Mouse (Mus musculus): ENCODE measurements at regions not wholly inside any gene's neighbourhood (a gene's known extent, or its start where the extent isn't known, plus 50 kb on each side); places are given as distances from the start of the nearest gene placed in this dataset.

DNA sequence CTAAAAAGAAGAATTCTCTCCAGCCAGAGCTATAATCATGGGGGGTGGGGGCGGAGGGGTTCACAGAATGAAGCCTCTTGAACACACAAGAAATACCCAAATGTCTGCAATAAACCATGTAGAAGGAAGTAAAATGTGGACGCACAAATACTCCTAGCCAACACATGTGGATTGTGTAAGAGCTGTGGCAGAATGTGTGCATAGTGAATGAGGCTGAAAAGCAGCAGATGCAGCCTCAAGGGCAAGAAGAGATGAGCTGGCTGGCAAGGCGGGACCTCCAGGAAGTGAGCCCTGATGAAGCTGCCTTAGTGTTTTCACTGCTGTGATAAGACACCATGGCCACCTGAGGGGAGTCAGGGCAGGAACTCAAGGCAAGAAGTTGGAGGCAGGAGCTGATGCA, 53.3 kb upstream of the Arhgap28 start:
- DNase-seq (ENCODE audit: low spot score) = no peak

- no peak for DNase-seq (ENCODE audit: low spot score)
These were observed 56.5 kb upstream of the Arhgap28 start for GRCm38 (mm10) chr17:68060455-68060854.

GRCm38 (mm10) chr17:68065751-68066150, 61.8 kb upstream of the Arhgap28 start:
- no peak for DNase-seq (ENCODE audit: low spot score)

DNA sequence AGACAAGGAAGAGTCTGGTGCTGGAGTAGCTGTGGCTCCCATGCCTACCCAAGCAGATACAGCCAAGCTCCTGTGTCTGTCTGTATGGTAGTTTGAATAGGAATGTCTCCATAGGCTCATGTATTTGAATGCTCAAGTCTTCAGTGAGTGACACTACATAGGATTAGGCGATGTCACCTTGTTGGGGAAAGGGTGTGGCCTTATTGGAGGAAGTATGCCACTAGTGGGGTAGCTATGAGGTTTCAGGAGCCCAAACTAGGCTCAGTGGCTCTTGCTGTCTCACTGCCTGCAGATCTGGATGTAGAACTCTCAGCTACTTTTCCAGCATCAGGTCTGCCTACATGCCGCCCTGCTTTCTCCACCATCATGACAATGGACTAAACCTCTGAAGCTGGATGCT, 62.3 kb upstream of the Arhgap28 start:
- DNase-seq (ENCODE audit: low spot score) = no peak

DNA sequence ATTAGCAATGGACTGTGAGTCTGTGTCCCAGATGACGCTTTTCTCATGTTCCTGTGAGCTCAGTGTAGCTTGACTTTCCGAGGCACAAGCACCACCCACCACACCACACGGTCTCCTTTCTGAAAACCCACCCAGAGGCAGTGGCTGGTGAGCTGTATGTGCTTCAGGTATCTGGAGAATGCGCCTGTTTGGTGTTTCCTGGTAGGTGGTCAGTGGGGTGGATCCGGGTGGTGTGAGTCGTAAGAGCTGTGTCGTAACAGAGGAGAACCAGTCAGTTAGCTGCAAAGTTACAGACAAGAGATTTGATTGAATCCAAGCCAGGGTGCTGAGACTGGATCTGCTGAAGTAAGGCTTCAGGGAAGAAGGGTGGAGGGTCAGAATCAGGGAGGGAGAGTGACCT, 65.1 kb upstream of the Arhgap28 start:
- no peak for DNase-seq (ENCODE audit: low spot score)

DNA sequence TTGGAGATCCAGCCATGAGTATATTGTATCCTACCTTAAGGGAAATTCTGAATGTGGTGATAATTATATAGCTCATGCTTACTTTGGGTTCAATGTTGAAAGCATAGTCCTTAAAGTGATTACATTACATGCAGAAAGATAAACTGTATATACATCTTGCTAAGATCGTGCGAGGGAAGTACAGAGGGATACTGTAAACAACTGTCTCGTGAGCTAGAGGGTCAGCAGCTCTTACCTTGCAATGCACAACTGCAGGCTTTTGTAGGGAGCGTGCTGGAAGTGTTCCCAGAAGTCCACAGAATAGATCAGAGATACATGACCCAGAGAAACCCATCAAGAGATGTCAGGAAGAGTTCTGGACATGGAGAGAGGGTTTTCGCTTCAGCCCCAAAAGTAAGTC, 65.6 kb upstream of the Arhgap28 start:
- no peak for DNase-seq (ENCODE audit: low spot score)

DNA sequence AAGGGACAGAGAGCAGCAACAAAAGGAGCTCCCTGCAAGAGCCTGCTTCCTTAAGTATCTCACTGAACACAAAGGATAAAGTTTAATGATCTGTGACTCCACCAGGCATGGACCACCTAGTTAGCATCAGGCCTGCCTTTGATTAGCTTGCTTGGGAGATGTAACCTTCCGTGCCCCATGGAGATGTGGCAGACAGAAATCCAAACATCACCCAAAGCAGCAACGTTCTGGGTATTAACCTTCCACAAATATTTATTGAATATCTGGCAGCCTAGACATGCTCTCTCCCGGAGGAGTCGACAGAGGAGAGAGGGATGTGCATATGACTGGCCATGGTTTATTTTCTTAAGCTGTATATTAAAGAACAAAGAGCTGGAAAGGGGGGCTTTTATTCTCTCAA, 67.6 kb upstream of the Arhgap28 start:
- DNase-seq (ENCODE audit: low spot score) = no peak

GRCm38 (mm10) chr17:68075712-68076111, 71.8 kb upstream of the Arhgap28 start:
- DNase-seq (ENCODE audit: low spot score) = no peak

- DNase-seq (ENCODE audit: low spot score) = no peak
These were observed 74.8 kb upstream of the Arhgap28 start for GRCm38 (mm10) chr17:68078709-68079108.

DNA sequence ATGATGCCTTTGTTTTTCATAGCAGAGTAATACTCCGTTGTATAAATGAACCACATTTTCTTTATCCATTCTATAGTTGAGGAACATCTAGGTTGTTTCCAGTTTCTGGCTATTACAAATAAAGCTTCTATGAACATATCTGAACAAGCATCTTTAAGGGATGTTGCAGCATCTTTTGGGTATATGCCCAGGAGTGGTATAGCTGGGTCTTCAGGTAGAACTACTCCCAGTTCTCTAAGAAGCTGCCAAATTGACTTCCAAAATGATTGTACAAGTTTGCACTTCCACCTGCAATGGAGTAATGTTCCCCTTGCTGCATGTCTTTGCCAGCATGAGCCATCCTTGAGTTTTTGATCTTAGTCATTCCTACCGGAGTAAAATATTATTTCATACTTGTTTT, 80.5 kb upstream of the Arhgap28 start:
- DNase-seq (ENCODE audit: low spot score) = no peak

DNA sequence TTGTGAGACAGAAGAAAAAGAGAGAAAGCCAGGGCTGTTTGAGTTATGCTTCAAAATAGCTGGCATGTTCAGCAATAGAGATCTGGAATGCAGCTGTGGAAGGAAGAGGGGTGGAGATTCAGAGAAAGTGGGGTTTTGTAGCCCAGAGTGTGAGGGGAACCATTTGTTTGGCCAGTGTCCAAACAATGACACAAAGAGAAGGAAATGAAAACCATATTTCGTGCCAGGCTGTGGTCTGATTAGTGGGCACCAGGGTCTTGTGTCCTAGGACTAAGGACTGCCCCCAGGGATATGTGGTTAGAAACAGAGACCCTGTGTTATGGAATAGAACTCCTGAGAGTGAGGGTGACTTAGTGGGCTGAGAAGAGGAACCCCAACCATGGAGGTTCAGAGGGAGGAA, 83.2 kb upstream of the Arhgap28 start:
- DNase-seq (ENCODE audit: low spot score) = no peak

- no peak for DNase-seq (ENCODE audit: low spot score)
These were observed 85.3 kb upstream of the Arhgap28 start for GRCm38 (mm10) chr17:68089179-68089578.

DNA sequence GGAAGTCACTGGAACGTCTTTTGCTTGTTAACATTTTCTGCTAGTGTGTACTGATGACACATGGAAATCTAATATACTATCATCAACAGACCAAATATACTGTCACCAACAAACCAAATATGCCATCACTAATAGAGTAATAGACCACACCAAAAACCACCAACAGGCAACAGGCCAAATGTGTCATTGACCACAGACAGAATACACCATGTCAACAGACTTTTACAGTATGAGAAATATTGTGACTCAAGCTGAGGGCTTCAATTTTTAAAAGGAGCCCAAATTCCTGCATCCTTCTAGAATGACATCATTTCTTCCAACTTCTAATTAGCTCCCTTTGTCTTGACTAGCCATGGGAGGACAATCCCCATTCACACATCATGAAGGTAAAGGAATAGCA, 85.9 kb upstream of the Arhgap28 start:
- DNase-seq (ENCODE audit: low spot score) = no peak

DNA sequence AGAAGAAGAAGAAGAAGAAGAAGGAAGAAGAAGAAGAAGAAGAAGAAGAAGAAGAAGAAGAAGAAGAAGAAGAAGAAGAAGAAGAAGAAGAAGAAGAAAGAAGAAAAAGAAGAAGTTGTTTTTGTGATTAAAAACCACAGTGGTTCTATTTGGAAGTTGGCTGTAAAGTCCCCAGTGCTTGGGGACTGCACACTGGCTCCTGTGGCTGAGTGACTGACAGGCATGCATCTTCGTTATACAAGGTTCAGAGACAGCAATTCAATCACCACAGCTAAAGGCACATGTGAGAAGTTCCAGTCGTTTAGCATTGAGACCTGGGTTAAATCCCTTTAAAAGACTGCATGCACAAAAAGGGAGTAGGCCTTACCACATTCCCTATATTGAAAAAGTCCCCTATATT, 93.1 kb upstream of the Arhgap28 start:
- DNase-seq (ENCODE audit: low spot score) = no peak

- DNase-seq (ENCODE audit: low spot score) = no peak
These were observed 93.5 kb upstream of the Arhgap28 start for GRCm38 (mm10) chr17:68097436-68097835.

- no peak for DNase-seq (ENCODE audit: low spot score)
These were observed 96.2 kb upstream of the Arhgap28 start for GRCm38 (mm10) chr17:68100093-68100492.

DNA sequence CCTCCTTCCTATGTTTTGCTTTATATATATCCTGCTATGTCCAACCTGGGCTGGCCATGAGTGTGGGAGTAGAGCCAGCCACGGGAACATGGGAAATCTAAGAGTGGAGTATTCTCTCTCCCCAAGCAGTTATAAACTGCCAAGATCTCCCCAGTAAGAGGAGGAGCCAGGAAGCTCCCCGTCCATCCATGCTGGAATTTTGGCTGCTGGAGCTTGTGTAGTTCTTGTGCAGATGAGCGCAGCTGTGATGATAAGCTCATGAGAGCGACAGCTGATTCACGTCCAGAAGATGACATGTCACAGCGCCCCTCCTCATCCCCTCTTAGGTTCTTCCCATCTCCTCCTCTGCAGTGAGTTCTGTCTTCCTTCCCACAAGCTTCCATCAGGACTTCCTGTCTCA, 99.4 kb upstream of the Arhgap28 start:
- DNase-seq (ENCODE audit: low spot score) = peak; percentile 26

GRCm38 (mm10) chr17:68106366-68106765, 102.4 kb upstream of the Arhgap28 start:
- no peak for DNase-seq (ENCODE audit: low spot score)

DNA sequence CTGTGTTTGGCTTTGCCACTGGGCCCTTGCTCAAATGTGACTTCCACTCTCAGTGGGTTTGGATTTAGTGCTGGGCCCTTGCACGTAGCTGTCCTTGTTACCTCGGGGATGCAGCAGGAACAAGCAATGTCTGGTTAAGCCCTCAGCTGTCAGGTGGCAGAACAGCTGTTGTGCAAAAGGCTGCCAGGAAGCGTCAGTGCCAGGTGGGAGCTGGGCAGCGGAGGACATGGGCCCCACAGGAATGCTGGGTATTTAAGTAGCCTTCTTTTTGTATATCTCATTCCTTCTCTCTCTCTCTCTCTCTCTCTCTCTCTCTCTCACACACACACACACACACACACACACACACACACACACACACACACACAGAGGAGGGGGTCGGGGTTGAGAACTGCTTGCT, 104.0 kb upstream of the Arhgap28 start:
- no peak for DNase-seq (ENCODE audit: low spot score)

DNA sequence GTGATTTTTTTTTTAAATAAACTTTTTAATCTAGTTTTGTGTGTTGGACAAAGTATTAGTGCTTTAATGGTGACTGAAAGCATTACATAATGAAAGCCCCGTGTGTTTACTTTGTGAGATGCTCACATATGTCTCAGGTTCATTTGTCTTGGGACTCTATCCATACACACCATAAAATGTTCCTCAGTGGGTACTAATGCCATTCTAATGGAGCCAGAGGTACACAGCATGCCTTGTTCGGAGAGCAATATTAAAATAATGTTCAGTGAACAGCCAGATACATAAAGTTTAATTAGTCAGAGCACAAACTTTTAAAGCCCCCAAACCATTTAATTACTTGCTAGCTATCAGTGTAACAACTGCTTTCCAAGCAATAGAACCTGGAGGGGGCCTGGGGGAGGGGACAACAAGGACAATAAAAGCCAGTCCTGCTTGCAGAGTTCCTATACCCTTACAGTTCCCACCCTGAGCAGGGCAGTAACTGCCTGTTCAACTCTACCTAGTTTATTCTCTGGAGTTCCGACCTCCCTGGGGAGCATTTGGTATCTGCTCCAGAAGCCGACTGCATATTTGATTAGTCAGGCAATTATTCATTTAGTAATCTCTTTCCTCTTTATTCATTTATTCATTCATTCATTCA, 108.0 kb upstream of the Arhgap28 start:
- no peak for DNase-seq (ENCODE audit: low spot score)

GRCm38 (mm10) chr17:68112763-68113330, 108.9 kb upstream of the Arhgap28 start:
- DNase-seq (ENCODE audit: low spot score) = no peak

DNA sequence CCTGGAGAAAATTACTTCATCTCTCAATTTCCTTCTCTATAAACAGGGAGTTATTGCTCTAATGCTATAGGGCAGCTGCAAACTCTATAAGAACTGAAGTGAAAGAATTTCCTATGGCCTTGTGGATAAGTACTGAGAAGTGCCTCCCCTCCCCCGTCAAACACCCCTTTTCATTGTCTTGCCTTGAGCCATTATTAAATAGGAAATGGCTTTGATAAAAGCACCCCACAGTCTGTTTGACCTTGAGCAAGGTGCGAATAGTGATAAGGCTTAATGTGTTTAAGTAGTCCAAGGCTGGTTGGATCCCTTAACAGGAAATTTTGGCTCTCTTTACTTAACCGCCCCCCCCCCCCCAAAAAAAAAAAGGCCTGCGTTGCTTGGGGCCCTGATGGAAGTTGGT, 111.7 kb upstream of the Arhgap28 start:
- DNase-seq (ENCODE audit: low spot score) = no peak

- no peak for DNase-seq (ENCODE audit: low spot score)
These were observed 115.3 kb upstream of the Arhgap28 start for GRCm38 (mm10) chr17:68119055-68119698.

- DNase-seq (ENCODE audit: low spot score) = no peak
These were observed 116.3 kb upstream of the Arhgap28 start for GRCm38 (mm10) chr17:68120230-68120629.

Measured in ovary, adult 18-20 months (tissue).